Mouse (Mus musculus) thymus, adult 2 months (tissue): ENCODE results near the gene Bmper. TPM values are rescaled to one million over a fixed set of nuclear protein-coding genes. Genes with fewer than 3 reads are reported as not detected.

Experiments used
- DNase-seq: peaks from one replicate; pipeline ENCODE4 v3.0.0; 2021
- H3K27ac ChIP-seq: fragments of 200-500 bp; 2 replicates; pipeline ENCODE4 v1.5.1; 2012; ENCODE audit warnings: low read length, control low read depth; ENCODE audit not compliant: control insufficient read depth, insufficient read depth
- H3K27me3 ChIP-seq: fragments of 200-500 bp; 2 replicates; pipeline ENCODE4 v1.6.1; 2012; ENCODE audit warnings: mild to moderate bottlenecking, low read length, moderate library complexity, mixed read lengths; ENCODE audit not compliant: control insufficient read depth, insufficient read depth
- H3K36me3 ChIP-seq: fragments of 200-500 bp; 2 replicates; pipeline ENCODE4 v1.6.1; 2012; ENCODE audit warnings: mild to moderate bottlenecking, low read length, moderate library complexity; ENCODE audit not compliant: control insufficient read depth, insufficient read depth
- H3K4me1 ChIP-seq: fragments of 200-500 bp; replicated peaks from 2 replicates; pipeline ENCODE4 v1.6.1; 2012; ENCODE audit warnings: low read length; ENCODE audit not compliant: control insufficient read depth, insufficient read depth
- H3K4me3 ChIP-seq: fragments of 200-500 bp; 2 replicates; pipeline ENCODE4 v1.5.1; 2012; ENCODE audit warnings: mild to moderate bottlenecking, low read length, control low read depth, moderate library complexity; ENCODE audit not compliant: control insufficient read depth, insufficient read depth
- CTCF ChIP-seq: fragments of 200-500 bp; IDR thresholded peaks from 2 replicates; pipeline ENCODE4 v1.5.1; 2012; ENCODE audit warnings: mild to moderate bottlenecking, control low read depth, low read length, moderate library complexity, borderline replicate concordance; ENCODE audit not compliant: control insufficient read depth, poor library complexity, insufficient read depth; ENCODE audit errors: extremely low read depth
- POLR2A ChIP-seq: fragments of 200-500 bp; IDR thresholded peaks from 2 replicates; pipeline ENCODE4 v1.6.1; 2012; ENCODE audit warnings: mild to moderate bottlenecking, low read length, control low read depth, moderate library complexity; ENCODE audit not compliant: control insufficient read depth, poor library complexity, insufficient read depth; ENCODE audit errors: extremely low read depth
- WGBS: fragments of 180-500 bp; shearing (Covaris S2); methylation state at CpG from one replicate; pipeline ENCODE4 v1.1.7; 2018; 5-methylcytosine and 5-hydroxymethylcytosine counted together
- polyA plus RNA-seq: library from polyadenylated mRNA; depleted of rRNA; stranded (reverse); fragments of >200 nt; gene quantifications from 2 replicates; pipeline ENCODE4 v1.2.3, GENCODE M21; 2012

Gene Bmper
- polyA plus RNA-seq, 1 experiment = 0.40 TPM

DNA sequence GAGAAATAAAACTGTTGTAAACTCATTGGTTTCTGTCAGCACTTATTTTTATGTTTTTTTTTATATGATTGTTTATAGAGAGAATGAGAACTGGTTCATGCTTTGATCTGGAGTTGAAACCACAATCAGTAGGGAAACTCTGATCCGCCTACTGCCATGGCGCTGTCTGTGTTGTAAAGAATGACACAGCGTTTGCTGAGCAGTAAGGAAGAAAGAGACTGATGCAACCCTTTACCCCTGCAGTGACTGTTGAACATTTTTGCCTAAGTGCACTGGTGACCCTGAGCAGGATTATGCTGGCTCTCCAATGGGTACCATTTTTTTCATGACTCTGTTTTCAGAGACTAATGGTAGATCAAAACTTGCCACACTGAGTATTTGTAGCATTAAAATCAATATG, 234.3 kb downstream of the Bmper start:
- no peak for DNase-seq
- Histone ChIP-seq H3K4me3 (no peak overlapping the region), H3K36me3 (no peaks in the 10 kb centered on the region), H3K4me1 (no peaks in the 10 kb centered on the region), H3K27ac (no peak overlapping the region), H3K27me3 (no peaks in the 10 kb centered on the region)
- 19% methylated on average over 3 of the region's 3 CpGs for WGBS
- no peak for TF ChIP-seq POLR2A
- TF ChIP-seq CTCF = no peak

DNA sequence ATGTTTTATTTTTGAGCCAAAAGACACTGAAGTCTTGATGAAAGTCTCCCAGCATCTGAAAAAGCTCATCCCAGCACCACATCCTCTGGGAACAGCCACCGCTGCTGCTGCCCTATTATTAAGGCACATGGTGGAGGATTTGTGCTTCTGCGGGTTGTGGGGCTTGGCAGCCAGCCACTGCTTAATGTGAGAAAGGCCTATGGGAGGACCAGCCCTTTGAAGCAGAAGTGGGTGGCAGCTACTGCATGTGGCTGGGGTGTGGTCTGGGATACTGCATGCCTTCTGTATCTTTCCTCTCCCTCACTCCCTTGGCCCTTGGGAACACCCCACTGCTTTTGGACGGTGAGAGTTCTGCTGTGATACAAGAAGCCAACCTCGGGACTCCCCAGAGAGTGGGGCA, 237.8 kb downstream of the Bmper start:
- no peak overlapping the region for H3K4me3 ChIP-seq
- H3K4me1 ChIP-seq = no peaks in the 10 kb centered on the region
- H3K27ac ChIP-seq = no peak overlapping the region
- DNase-seq = no peak
- H3K27me3 ChIP-seq = no peaks in the 10 kb centered on the region
- WGBS = 51% methylated on average over 4 of the region's 4 CpGs
- no peaks in the 10 kb centered on the region for H3K36me3 ChIP-seq
- TF ChIP-seq CTCF (no peak), POLR2A (no peak)

DNA sequence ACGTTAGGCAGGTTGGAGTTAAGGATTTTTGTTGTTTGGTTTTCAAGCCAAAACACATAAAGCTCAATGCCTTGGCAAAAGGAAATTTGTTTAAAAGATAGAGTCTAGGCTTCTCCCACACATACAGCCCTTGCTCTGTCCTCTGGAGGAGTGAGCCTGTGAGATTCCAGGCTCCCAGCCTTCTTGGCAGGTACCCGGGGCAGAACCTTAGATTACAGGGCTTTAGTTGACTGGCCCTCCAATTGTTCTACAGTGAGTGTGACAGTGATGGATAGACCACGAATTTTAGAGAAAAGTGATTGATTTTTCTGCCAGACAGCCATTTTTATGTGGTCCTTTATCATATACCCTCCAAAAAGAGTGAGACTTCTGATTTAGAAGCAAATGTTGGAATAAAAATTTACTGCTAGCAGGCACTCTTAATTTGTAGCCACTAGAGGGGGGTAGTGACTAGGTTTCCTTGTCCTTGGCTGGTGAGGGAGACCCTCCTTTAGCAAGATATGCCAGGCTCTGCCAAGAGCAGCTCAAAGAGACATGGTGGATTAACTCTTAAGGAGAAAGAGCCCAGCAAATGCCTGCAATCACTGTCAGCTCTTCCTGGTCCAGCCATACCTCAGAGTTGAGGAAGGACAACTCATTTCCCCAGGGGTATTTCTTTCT, 240.2 kb downstream of the Bmper start:
- no peaks in the 10 kb centered on the region for H3K36me3 ChIP-seq
- no peak overlapping the region for H3K27ac ChIP-seq
- WGBS = 56% methylated on average over 3 of the region's 3 CpGs
- H3K4me3 ChIP-seq = no peak overlapping the region
- H3K4me1 ChIP-seq = no peaks in the 10 kb centered on the region
- DNase-seq = no peak
- TF ChIP-seq CTCF = no peak
- H3K27me3 ChIP-seq = no peaks in the 10 kb centered on the region

DNA sequence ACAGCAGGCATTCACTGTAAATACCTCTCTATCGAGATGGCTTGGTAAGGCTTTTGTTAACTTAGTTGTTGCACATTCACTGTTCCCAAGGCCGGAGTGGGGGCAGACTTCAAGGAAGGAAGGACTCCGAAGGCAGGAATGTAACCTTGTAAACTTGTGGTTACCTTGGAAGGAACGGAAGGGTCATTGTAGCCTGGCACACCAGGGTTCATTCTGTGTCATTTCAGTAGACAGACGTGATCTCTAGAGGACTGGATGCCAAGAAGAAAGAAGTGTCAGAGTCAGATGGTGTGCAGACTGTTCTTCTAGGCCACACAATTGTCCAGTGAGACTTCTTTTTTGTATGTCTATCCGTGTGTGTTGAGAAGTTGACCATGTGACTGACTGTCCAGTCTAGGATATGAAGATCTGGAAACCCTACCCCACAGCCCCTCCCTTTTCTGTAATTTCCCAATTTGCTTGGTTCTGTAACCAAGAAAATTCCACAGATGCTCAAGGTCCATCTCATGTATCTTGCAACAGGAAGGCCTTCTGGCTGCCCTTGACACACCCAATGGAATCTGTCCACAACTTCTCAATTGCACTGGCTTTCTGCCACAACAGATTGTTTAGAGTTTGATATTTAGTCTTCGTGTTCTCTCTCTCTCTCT, 242.2 kb downstream of the Bmper start:
- WGBS = 90% methylated on average over 7 of the region's 7 CpGs
- no peak for DNase-seq
- TF ChIP-seq CTCF = no peak
- no peak for TF ChIP-seq POLR2A
- Histone ChIP-seq H3K4me3 (no peak overlapping the region), H3K4me1 (no peaks in the 10 kb centered on the region), H3K27ac (no peak overlapping the region), H3K36me3 (no peaks in the 10 kb centered on the region), H3K27me3 (no peaks in the 10 kb centered on the region)

DNA sequence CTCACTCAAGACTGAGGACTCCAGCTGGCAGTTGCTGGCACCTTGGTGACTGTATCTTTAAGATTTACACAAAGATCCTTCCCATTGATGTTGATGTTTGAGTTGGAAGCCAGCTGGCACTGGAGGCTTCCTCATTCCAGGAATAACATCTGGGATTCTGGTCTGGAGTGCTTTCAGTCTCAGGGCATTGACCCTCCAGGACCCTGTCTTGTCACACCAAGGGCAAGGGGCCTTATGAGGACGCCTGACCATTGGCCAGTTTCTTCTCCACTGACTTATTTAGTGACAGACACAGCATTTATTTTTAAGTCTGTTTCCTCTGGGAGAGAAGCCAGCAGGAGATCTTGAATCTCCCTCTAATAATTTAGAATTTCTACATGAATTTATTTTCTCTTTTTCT, 247.0 kb downstream of the Bmper start:
- H3K27me3 ChIP-seq = no peaks in the 10 kb centered on the region
- 76% methylated on average over 1 of the region's 1 CpGs for WGBS
- TF ChIP-seq POLR2A = no peak
- TF ChIP-seq CTCF = no peak
- DNase-seq = no peak
- no peaks in the 10 kb centered on the region for H3K36me3 ChIP-seq
- H3K4me1 ChIP-seq = no peaks in the 10 kb centered on the region
- H3K4me3 ChIP-seq = no peak overlapping the region
- H3K27ac ChIP-seq = no peak overlapping the region

DNA sequence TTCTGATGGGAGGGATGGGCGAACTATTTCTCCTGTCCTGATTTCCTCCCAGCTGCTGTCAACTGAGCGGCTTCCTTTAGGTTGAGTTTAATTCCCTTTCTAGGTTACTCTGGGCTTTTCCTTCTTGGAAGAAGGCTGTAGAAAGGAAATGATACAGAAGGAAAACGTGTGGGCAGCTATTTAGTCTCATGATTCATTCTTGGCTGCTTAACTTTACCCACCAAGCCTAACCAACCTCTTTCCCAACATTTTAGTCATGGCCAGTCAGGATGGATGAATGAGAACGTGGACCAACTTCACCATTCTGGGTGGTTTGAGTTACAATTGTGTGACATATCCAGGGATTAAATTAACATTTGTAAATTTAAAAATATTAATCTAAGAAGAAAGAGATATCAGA, 263.0 kb downstream of the Bmper start:
- H3K4me1 ChIP-seq = no peaks in the 10 kb centered on the region
- TF ChIP-seq POLR2A = no peak
- TF ChIP-seq CTCF = no peak
- H3K27ac ChIP-seq = no peak overlapping the region
- 78% methylated on average over 4 of the region's 4 CpGs for WGBS
- H3K36me3 ChIP-seq = no peaks in the 10 kb centered on the region
- H3K4me3 ChIP-seq = no peak overlapping the region
- no peak for DNase-seq
- H3K27me3 ChIP-seq = no peaks in the 10 kb centered on the region
